Mouse (Mus musculus) lung, embryonic 15.5 days (tissue): ENCODE measurements around the gene Lrrc17. TPM values are rescaled to one million over a fixed set of nuclear protein-coding genes. Genes with fewer than 3 reads are reported as not detected.
A peak's percentile ranks its signal among the peaks of the same experiment; 100 is the strongest.

Experiments
- ATAC-seq: fragments of 200-750 bp; cut with Nextera tagmentation; 2 replicates; pipeline ENCODE4 v1.8.0; 2017; ENCODE audit warnings: moderate number of reproducible peaks, borderline replicate concordance; ENCODE audit not compliant: low FRiP score, low TSS enrichment; ENCODE audit errors: extremely low read depth
- H3K27ac ChIP-seq: fragments of 300-500 bp; sonication (generic); 2 replicates; pipeline ENCODE4 v1.5.1; 2015; ENCODE audit warnings: moderate library complexity, mild to moderate bottlenecking, inconsistent platforms
- H3K27me3 ChIP-seq: fragments of 300-500 bp; sonication (generic); 2 replicates; pipeline ENCODE4 v1.6.1; 2015; ENCODE audit warnings: inconsistent platforms
- H3K36me3 ChIP-seq: fragments of 300-500 bp; sonication (generic); 2 replicates; pipeline ENCODE4 v1.6.1; 2015; ENCODE audit warnings: inconsistent platforms
- H3K4me1 ChIP-seq: fragments of 300-500 bp; sonication (generic); 2 replicates; pipeline ENCODE4 v1.6.1; 2015; ENCODE audit warnings: inconsistent platforms
- H3K4me2 ChIP-seq: fragments of 300-500 bp; sonication (generic); 2 replicates; pipeline ENCODE4 v1.6.1; 2015; ENCODE audit warnings: inconsistent platforms, mild to moderate bottlenecking, moderate library complexity
- H3K4me3 ChIP-seq: fragments of 300-500 bp; sonication (generic); 2 replicates; pipeline ENCODE4 v1.5.1; 2015; ENCODE audit warnings: mild to moderate bottlenecking, inconsistent platforms
- H3K9ac ChIP-seq: fragments of 300-500 bp; sonication (generic); 2 replicates; pipeline ENCODE4 v1.6.1; 2015; ENCODE audit warnings: inconsistent platforms
- H3K9me3 ChIP-seq: fragments of 300-500 bp; sonication (generic); 2 replicates; pipeline ENCODE4 v1.6.1; 2016; ENCODE audit warnings: inconsistent platforms
- WGBS: fragments of 180-500 bp; shearing (Covaris S2); methylation state at CpG from one replicate; pipeline ENCODE4 v1.1.7; 2015; 5-methylcytosine and 5-hydroxymethylcytosine counted together
- polyA plus RNA-seq: library from polyadenylated mRNA; unstranded; fragments of >200 nt; fragmentation: Nextera tagmentation; extraction: Ambion mirVana; gene quantifications from 2 replicates; pipeline ENCODE4 v1.2.1, GENCODE M21; 2015

Lrrc17 gene
- polyA plus RNA-seq = 54.0 and 55.0 TPM in 2 replicates

GRCm38 (mm10) chr5:21543409-21544201 is at the start of gene Lrrc17:
Gene Lrrc17, plus strand, starts transcription at chr5:21543559.
- peak; percentile 95 for ATAC-seq
- 27% methylated on average over 17 of the region's 17 CpGs for WGBS

DNA sequence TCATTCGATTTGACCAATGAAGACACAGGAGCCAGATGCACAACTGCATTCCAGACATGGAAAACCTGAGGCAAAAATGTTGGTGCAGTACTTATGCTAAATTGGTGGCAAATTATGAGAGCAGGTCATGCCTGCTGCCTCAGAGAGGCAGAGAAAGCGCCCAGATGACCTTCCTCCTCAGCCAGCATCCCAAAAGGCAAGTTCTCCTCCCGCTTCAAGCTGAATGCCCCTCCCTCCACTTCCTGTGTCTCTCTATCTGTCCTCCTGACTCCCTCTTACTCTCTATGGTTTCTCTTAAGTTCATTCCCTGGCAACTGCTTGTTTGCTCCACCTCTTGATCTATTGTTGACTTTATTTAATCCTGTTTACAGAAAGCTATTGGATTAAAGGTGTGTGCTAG is 48.6 kb upstream of the Lrrc17 start:
- ATAC-seq = no peak
- H3K27ac ChIP-seq = no peak overlapping the region
- WGBS = 44% methylated on average over 3 of the region's 3 CpGs
- H3K4me3 ChIP-seq = no peak overlapping the region
- H3K27me3 ChIP-seq = no peaks in the 10 kb centered on the region
- H3K9me3 ChIP-seq = no peaks in the 10 kb centered on the region
- no peak overlapping the region for H3K9ac ChIP-seq
- H3K4me1 ChIP-seq = 0 out of 2 replicates have a peak, but pooled peaks cover 3% of the 10 kb centered on the region
- H3K4me2 ChIP-seq = no peak overlapping the region
- H3K36me3 ChIP-seq = no peaks in the 10 kb centered on the region

More at GRCm38 (mm10) chr5:21543409-21544201, at the start of gene Lrrc17:
- Histone ChIP-seq H3K4me3 (peak within 1 kb of the TSS; percentile 38), H3K36me3 (no peaks in the 10 kb centered on the region), H3K4me1 (peaks cover 17% of the 10 kb centered on the region; the same call in 1 of the 2 replicates), H3K4me2 (peak within 1 kb of the TSS; percentile 51), H3K27me3 (no peaks in the 10 kb centered on the region), H3K9me3 (no peaks in the 10 kb centered on the region), H3K9ac (peak within 1 kb of the TSS; percentile 34), H3K27ac (peak within 1 kb of the TSS; percentile 96)

- ATAC-seq = peak; percentile 39; the same call in 1 of the 2 replicates
- Histone ChIP-seq H3K27me3 (no peaks in the 10 kb centered on the region), H3K9ac (no peak overlapping the region), H3K4me3 (no peak overlapping the region), H3K9me3 (no peaks in the 10 kb centered on the region), H3K4me1 (0 out of 2 replicates have a peak, but pooled peaks cover 3% of the 10 kb centered on the region), H3K4me2 (no peak overlapping the region), H3K36me3 (no peaks in the 10 kb centered on the region), H3K27ac (no peak overlapping the region)
- 51% methylated on average over 6 of the region's 6 CpGs for WGBS
Observed at GRCm38 (mm10) chr5:21496321-21496720, 47.0 kb upstream of the Lrrc17 start.

GRCm38 (mm10) chr5:21496881-21497280 is 46.5 kb upstream of the Lrrc17 start:
- H3K9ac ChIP-seq = no peak overlapping the region
- H3K27ac ChIP-seq = no peak overlapping the region
- H3K4me2 ChIP-seq = no peak overlapping the region
- WGBS = 56% methylated on average over 3 of the region's 3 CpGs
- no peak for ATAC-seq
- H3K27me3 ChIP-seq = no peaks in the 10 kb centered on the region
- no peaks in the 10 kb centered on the region for H3K9me3 ChIP-seq
- 0 out of 2 replicates have a peak, but pooled peaks cover 3% of the 10 kb centered on the region for H3K4me1 ChIP-seq
- H3K36me3 ChIP-seq = no peaks in the 10 kb centered on the region
- H3K4me3 ChIP-seq = no peak overlapping the region

- Histone ChIP-seq H3K4me3 (no peak overlapping the region), H3K9me3 (no peaks in the 10 kb centered on the region), H3K9ac (no peak overlapping the region), H3K27me3 (no peaks in the 10 kb centered on the region), H3K36me3 (no peaks in the 10 kb centered on the region), H3K27ac (no peak overlapping the region), H3K4me2 (no peak overlapping the region), H3K4me1 (0 out of 2 replicates have a peak, but pooled peaks cover 3% of the 10 kb centered on the region)
- WGBS = 87% methylated on average over 2 of the region's 2 CpGs
- no peak for ATAC-seq
Observed at GRCm38 (mm10) chr5:21498490-21498889, 44.9 kb upstream of the Lrrc17 start.

DNA sequence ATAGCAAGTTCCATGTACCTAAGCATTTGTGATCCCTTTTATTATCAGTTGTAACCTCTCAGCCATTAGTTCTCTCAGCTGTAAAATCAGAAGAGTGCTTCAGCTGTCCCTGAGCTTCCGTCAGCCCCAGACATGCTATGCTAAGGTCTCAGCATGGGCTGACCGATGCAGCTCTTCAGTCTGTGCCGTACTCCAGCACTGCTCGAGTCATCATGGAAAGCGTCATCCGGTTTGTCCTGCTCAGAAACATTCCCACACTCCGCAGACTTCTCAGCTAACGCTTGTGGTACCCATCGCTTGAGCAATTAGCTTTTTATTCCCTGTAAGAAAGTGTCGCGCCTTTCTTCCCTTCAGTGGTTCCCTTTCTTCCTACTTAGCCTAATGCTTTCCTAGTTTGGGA is 44.4 kb upstream of the Lrrc17 start:
- Histone ChIP-seq H3K4me1 (0 out of 2 replicates have a peak, but pooled peaks cover 3% of the 10 kb centered on the region), H3K27ac (no peak overlapping the region), H3K4me2 (no peak overlapping the region), H3K27me3 (no peaks in the 10 kb centered on the region), H3K9me3 (no peaks in the 10 kb centered on the region), H3K36me3 (no peaks in the 10 kb centered on the region), H3K9ac (no peak overlapping the region), H3K4me3 (no peak overlapping the region)
- WGBS = 78% methylated on average over 11 of the region's 11 CpGs
- no peak for ATAC-seq

- Histone ChIP-seq H3K4me1 (0 out of 2 replicates have a peak, but pooled peaks cover 3% of the 10 kb centered on the region), H3K27me3 (no peaks in the 10 kb centered on the region), H3K27ac (no peak overlapping the region), H3K9ac (no peak overlapping the region), H3K9me3 (no peaks in the 10 kb centered on the region), H3K4me3 (no peak overlapping the region), H3K4me2 (no peak overlapping the region), H3K36me3 (no peaks in the 10 kb centered on the region)
- WGBS = 51% methylated on average over 10 of the region's 10 CpGs
- ATAC-seq = no peak
Observed at GRCm38 (mm10) chr5:21500133-21500532, 43.2 kb upstream of the Lrrc17 start.

GRCm38 (mm10) chr5:21500941-21501340 is 42.4 kb upstream of the Lrrc17 start:
- H3K27ac ChIP-seq = no peak overlapping the region
- no peak for ATAC-seq
- no peak overlapping the region for H3K4me3 ChIP-seq

GRCm38 (mm10) chr5:21502936-21503610 is 40.3 kb upstream of the Lrrc17 start:
- no peak overlapping the region for H3K4me2 ChIP-seq
- H3K9me3 ChIP-seq = no peaks in the 10 kb centered on the region
- H3K4me1 ChIP-seq = no peaks in the 10 kb centered on the region
- no peak overlapping the region for H3K4me3 ChIP-seq
- WGBS = 76% methylated on average over 13 of the region's 13 CpGs
- H3K9ac ChIP-seq = no peak overlapping the region
- H3K27me3 ChIP-seq = no peaks in the 10 kb centered on the region
- no peak overlapping the region for H3K27ac ChIP-seq
- ATAC-seq = no peak
- H3K36me3 ChIP-seq = no peaks in the 10 kb centered on the region

More at GRCm38 (mm10) chr5:21500941-21501340, 42.4 kb upstream of the Lrrc17 start:
- no peaks in the 10 kb centered on the region for H3K9me3 ChIP-seq
- WGBS = 69% methylated on average over 2 of the region's 2 CpGs
- no peaks in the 10 kb centered on the region for H3K36me3 ChIP-seq
- H3K27me3 ChIP-seq = no peaks in the 10 kb centered on the region
- H3K9ac ChIP-seq = no peak overlapping the region
- H3K4me1 ChIP-seq = 0 out of 2 replicates have a peak, but pooled peaks cover 3% of the 10 kb centered on the region
- no peak overlapping the region for H3K4me2 ChIP-seq

- no peaks in the 10 kb centered on the region for H3K27me3 ChIP-seq
- H3K4me2 ChIP-seq = no peak overlapping the region
- H3K36me3 ChIP-seq = no peaks in the 10 kb centered on the region
- H3K4me1 ChIP-seq = no peaks in the 10 kb centered on the region
- H3K4me3 ChIP-seq = no peak overlapping the region
- H3K9me3 ChIP-seq = no peaks in the 10 kb centered on the region
- no peak for ATAC-seq
- H3K27ac ChIP-seq = no peak overlapping the region
- H3K9ac ChIP-seq = no peak overlapping the region
- WGBS = 75% methylated on average over 8 of the region's 8 CpGs
Observed at GRCm38 (mm10) chr5:21505159-21505558, 38.2 kb upstream of the Lrrc17 start.

DNA sequence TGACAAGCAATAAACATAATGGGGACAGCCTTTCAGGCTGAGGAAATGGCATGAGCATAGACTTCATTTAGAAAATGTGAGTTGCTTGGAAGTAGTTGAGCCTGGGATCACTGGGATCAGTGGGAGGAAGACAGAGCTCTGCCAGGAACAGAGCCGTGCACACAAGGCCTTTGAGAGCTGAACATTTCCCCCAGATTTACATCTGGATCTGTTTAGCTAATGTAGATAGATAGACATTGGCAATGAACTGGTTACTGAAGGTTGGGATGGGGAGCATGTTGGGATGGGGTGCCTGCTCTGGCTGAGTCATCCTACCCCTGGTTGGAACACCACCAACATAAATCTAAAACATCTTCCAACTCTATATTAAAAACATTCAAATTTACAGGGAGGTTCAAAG is 36.5 kb upstream of the Lrrc17 start:
- Histone ChIP-seq H3K4me1 (no peaks in the 10 kb centered on the region), H3K36me3 (no peaks in the 10 kb centered on the region), H3K4me2 (no peak overlapping the region), H3K9ac (no peak overlapping the region), H3K27me3 (no peaks in the 10 kb centered on the region), H3K9me3 (no peaks in the 10 kb centered on the region), H3K27ac (no peak overlapping the region), H3K4me3 (no peak overlapping the region)
- 47% methylated on average over 1 of the region's 1 CpGs for WGBS
- no peak for ATAC-seq

- Histone ChIP-seq H3K4me3 (no peak overlapping the region), H3K9me3 (no peaks in the 10 kb centered on the region), H3K27ac (no peak overlapping the region), H3K4me1 (no peaks in the 10 kb centered on the region), H3K36me3 (no peaks in the 10 kb centered on the region), H3K4me2 (no peak overlapping the region), H3K27me3 (no peaks in the 10 kb centered on the region), H3K9ac (no peak overlapping the region)
- ATAC-seq = no peak
- WGBS = 54% methylated on average over 4 of the region's 4 CpGs
Observed at GRCm38 (mm10) chr5:21509801-21510200, 33.6 kb upstream of the Lrrc17 start.
